Mouse (Mus musculus): ENCODE measurements around the gene Olfr1185-ps1. TPM values are rescaled to one million over a fixed set of nuclear protein-coding genes. Genes with fewer than 3 reads are reported as not detected.
"Not testable (repeated sequence)": the region's sequence is repeated elsewhere in the genome, so short reads cannot be mapped to it uniquely, and the experiment has no call there.

Gene Olfr1185-ps1
- not detected in 2 replicates for total RNA-seq (2021)
- long read RNA-seq, result 0 reads

DNA sequence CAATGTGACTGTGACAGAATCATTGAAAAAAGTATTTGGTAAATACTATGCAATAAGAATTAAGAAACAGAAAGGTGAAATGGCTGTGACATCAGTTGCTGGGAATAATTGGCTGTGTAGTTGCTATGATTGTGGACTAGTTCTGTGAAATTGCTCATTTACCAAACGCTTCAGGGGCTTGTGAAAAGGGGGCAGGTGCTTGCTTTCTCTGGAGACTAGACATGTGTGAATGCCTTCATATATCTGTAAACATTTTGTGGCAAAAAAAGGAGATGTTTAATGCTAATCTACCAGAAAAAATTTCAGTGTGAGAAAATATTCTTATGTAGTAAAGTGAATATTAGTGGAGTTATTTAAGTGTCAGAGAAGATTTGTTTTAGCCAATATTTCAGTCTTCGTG, at the start of gene Olfr1185-ps1:
TSS of gene Olfr1185-ps1 (plus strand) at position 301 of the 400 bp plus-strand sequence.
- DNase-seq, result no peak

DNA sequence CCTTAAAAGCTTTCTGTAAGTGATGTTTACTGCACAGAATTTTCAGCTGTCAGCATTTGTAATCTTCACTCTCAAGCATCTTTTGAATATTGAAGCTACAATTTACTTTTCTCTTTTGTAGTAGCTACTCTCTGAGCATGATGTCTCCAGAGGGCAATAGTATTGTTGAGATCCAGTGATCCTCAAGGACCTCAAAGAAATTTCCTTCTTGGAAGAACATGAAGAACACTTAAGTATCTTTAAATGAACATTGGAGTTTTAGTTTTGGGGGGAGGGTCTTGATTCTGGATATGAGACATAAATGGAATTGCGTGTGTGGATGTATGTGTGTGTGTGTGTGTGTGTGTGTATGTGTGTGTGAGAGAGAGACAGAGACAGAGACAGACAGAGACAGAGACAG, 44.1 kb upstream of the Olfr1185-ps1 start, which contains the start of gene Gm13757:
TSS of gene Gm13757 (minus strand) at position 101 of the 400 bp plus-strand sequence.
- no peak for DNase-seq

DNA sequence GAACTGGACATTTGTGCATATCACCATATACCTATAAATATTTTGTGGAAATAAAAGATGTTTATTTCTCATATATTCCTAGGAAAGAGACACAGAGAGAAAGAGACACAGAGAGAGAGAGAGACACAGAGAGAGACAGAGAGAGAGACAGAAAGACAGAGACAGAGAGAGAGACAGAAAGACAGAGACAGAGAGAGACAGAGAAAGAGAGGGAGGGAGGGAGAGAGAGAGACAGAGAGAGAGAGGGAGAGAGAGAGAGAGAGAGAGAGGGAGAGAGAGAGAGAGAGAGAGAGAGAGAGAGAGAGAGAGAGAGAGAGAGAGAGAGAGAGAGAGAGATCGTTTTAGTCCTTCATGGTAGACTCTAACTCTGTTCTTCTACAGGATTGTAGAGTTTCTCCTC, 38.6 kb upstream of the Olfr1185-ps1 start, which contains the start of gene Olfr1183:
TSS of gene Olfr1183 (plus strand) at position 301 of the 400 bp plus-strand sequence.
- not testable (repeated sequence) for DNase-seq

DNA sequence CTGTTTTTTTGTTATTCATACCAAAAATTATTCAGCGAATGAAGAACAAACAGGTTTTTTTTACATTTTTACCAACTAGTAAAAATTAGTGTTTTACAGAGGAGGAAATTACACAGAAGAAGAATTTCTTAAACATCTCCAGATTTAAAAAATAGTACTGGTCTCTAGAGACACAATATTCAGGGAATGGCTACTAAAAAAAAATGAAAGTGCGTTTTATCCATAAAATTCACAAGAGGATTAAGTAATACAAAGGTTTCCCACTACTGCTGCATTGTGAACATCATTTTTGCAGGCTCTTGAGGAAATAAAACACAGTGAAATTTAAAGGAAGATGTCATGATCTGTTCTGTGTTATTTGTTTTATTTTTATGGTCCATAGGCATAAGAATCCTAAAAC, 9.8 kb upstream of the Olfr1185-ps1 start, which contains the start of gene Olfr1184:
TSS of gene Olfr1184 (plus strand) at position 301 of the 400 bp plus-strand sequence.
- no peak for DNase-seq

DNA sequence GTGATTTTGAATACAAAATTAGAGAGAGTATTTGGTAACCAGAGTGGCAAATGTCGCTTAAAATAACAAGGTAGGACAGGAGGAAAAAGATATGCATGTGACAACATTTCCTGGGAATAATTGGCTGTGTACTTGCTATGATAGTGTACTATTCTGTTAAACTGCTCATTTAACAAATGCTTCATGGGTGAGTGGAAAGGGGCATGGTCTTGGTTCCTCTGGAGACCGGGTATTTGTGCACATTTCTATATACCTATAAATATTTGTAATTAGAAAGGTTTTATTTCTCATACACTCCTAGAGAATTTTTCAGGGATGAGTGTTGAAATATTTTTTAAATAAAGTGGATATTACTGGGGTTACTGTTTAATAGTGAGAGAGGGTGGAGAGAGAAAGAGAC, 25.1 kb downstream of the Olfr1185-ps1 start, which contains the start of gene Olfr1186:
TSS of gene Olfr1186 (plus strand) at position 301 of the 400 bp plus-strand sequence.
- no peak for DNase-seq

DNA sequence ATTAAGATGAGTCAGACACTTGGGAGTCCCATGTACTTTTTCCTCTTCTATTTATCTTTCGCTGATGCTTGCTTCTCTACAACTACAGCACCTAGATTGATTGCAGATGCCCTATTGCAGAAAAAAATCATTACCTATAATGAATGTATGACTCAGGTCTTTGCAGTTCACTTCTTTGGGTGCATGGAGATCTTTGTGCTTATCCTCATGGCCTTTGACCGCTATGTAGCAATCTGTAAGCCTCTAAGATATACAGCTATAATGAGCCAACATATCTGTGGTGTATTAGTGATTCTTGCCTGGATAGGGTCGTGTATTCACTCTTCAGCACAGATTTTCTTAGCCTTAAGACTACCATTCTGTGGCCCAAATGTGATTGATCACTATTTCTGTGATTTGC, 32.6 kb downstream of the Olfr1185-ps1 start:
- DNase-seq, result no peak

Other genes with a start within 250 kb of the Olfr1185-ps1 start
- not detected in 2 replicates for gene Olfr1173, start 213.4 kb upstream of the Olfr1185-ps1 start, total RNA-seq (2021)
- not detected in 2 replicates for gene Olfr1174-ps, start 178.2 kb upstream of the Olfr1185-ps1 start, total RNA-seq (2021)
- not detected in 2 replicates for gene Olfr1175-ps, start 166.1 kb upstream of the Olfr1185-ps1 start, total RNA-seq (2021)
- not detected in 2 replicates for gene Olfr1176, start 156.6 kb upstream of the Olfr1185-ps1 start, total RNA-seq (2021)
- not detected in 2 replicates for gene Olfr1177-ps, start 146.8 kb upstream of the Olfr1185-ps1 start, total RNA-seq (2021)
- gene Olfr1178, start 106.3 kb upstream of the Olfr1185-ps1 start, total RNA-seq (2021), result not detected in 2 replicates
- not detected in 2 replicates for gene Olfr1179, start 86.9 kb upstream of the Olfr1185-ps1 start, total RNA-seq (2021)
- not detected in 2 replicates for gene Olfr1180, start 74.2 kb upstream of the Olfr1185-ps1 start, total RNA-seq (2021)
- gene Olfr1181, start 67.1 kb upstream of the Olfr1185-ps1 start, total RNA-seq (2021), result not detected in 2 replicates
- not detected in 2 replicates for gene Gm13757, start 44.2 kb upstream of the Olfr1185-ps1 start, total RNA-seq (2021)
- gene Olfr1183, start 38.5 kb upstream of the Olfr1185-ps1 start, total RNA-seq (2021), result not detected in 2 replicates
- not detected in 2 replicates for gene Olfr1184, start 9.7 kb upstream of the Olfr1185-ps1 start, total RNA-seq (2021)
- gene Olfr1186, start 25.2 kb downstream of the Olfr1185-ps1 start, total RNA-seq (2021), result not detected in 2 replicates
- not detected in 2 replicates for gene Olfr1188, start 63.6 kb downstream of the Olfr1185-ps1 start, total RNA-seq (2021)
- gene Olfr1189, start 93.1 kb downstream of the Olfr1185-ps1 start, total RNA-seq (2021), result not detected in 2 replicates
- gene Olfr1191-ps1, start 147.2 kb downstream of the Olfr1185-ps1 start, total RNA-seq (2021), result not detected in 2 replicates
- not detected in 2 replicates for gene Olfr1192-ps1, start 155.2 kb downstream of the Olfr1185-ps1 start, total RNA-seq (2021)
- gene Olfr1193, start 182.3 kb downstream of the Olfr1185-ps1 start, total RNA-seq (2021), result not detected in 2 replicates
- gene Olfr1195, start 195.9 kb downstream of the Olfr1185-ps1 start, total RNA-seq (2021), result not detected in 2 replicates
- gene Olfr1196, start 211.3 kb downstream of the Olfr1185-ps1 start, total RNA-seq (2021), result not detected in 2 replicates
- gene Olfr1197, start 239.0 kb downstream of the Olfr1185-ps1 start, total RNA-seq (2021), result not detected in 2 replicates

Measured in adrenal gland, postnatal 25 days (tissue).